Mouse (Mus musculus): Measurements from ENCODE around the gene Cit.

The Cit gene

GRCm38 (mm10) chr5:115844766-115845634 lies at the start of gene Cit:
Gene Cit, plus strand, starts transcription at chr5:115845278.
- TF ChIP-seq GATA4 (IDR thresholded peaks at IDR 0.05; ENCODE audit: insufficient replicate concordance, low read length) = no peak

- TF ChIP-seq GATA4 (IDR thresholded peaks at IDR 0.05; ENCODE audit: insufficient replicate concordance, low read length) = no peak
Measured at GRCm38 (mm10) chr5:115799016-115799894, 45.8 kb upstream of the Cit start.

GRCm38 (mm10) chr5:115799895-115800232 lies 45.2 kb upstream of the Cit start:
- TF ChIP-seq GATA4 (IDR thresholded peaks at IDR 0.05; ENCODE audit: insufficient replicate concordance, low read length) = no peak

GRCm38 (mm10) chr5:115812262-115812661 lies 32.8 kb upstream of the Cit start:
- no peak for TF ChIP-seq GATA4 (IDR thresholded peaks at IDR 0.05; ENCODE audit: insufficient replicate concordance, low read length)

GRCm38 (mm10) chr5:115817022-115817421 lies 28.1 kb upstream of the Cit start:
- no peak for TF ChIP-seq GATA4 (IDR thresholded peaks at IDR 0.05; ENCODE audit: insufficient replicate concordance, low read length)

- no peak for TF ChIP-seq GATA4 (IDR thresholded peaks at IDR 0.05; ENCODE audit: insufficient replicate concordance, low read length)
Measured at GRCm38 (mm10) chr5:115819966-115820365, 25.1 kb upstream of the Cit start.

- no peak for TF ChIP-seq GATA4 (IDR thresholded peaks at IDR 0.05; ENCODE audit: insufficient replicate concordance, low read length)
Measured at GRCm38 (mm10) chr5:115821200-115821599, 23.9 kb upstream of the Cit start.

- TF ChIP-seq GATA4 (IDR thresholded peaks at IDR 0.05; ENCODE audit: insufficient replicate concordance, low read length) = no peak
Measured at GRCm38 (mm10) chr5:115821910-115822309, 23.2 kb upstream of the Cit start.

GRCm38 (mm10) chr5:115832754-115833153 lies 12.3 kb upstream of the Cit start:
- no peak for TF ChIP-seq GATA4 (IDR thresholded peaks at IDR 0.05; ENCODE audit: insufficient replicate concordance, low read length)

GRCm38 (mm10) chr5:115835291-115835690 lies 9.8 kb upstream of the Cit start:
- TF ChIP-seq GATA4 (IDR thresholded peaks at IDR 0.05; ENCODE audit: insufficient replicate concordance, low read length) = no peak

- no peak for TF ChIP-seq GATA4 (IDR thresholded peaks at IDR 0.05; ENCODE audit: insufficient replicate concordance, low read length)
Measured at GRCm38 (mm10) chr5:115838059-115838458, 7.0 kb upstream of the Cit start.

- no peak for TF ChIP-seq GATA4 (IDR thresholded peaks at IDR 0.05; ENCODE audit: insufficient replicate concordance, low read length)
Measured at GRCm38 (mm10) chr5:115840453-115840852, 4.6 kb upstream of the Cit start.

- TF ChIP-seq GATA4 (IDR thresholded peaks at IDR 0.05; ENCODE audit: insufficient replicate concordance, low read length) = no peak
Measured at GRCm38 (mm10) chr5:115840946-115841775, 3.9 kb upstream of the Cit start.

- TF ChIP-seq GATA4 (IDR thresholded peaks at IDR 0.05; ENCODE audit: insufficient replicate concordance, low read length) = no peak
Measured at GRCm38 (mm10) chr5:115844368-115844765, 711 bp upstream of the Cit start.

- TF ChIP-seq GATA4 (IDR thresholded peaks at IDR 0.05; ENCODE audit: insufficient replicate concordance, low read length) = no peak
Measured at GRCm38 (mm10) chr5:115845635-115846174, 627 bp downstream of the Cit start.

Measured in liver, adult (tissue).